ENCODE assay signal across 9 mouse cellular contexts in genomic region chr2:162660941-162661386, GRCm38 (mm10). TPM values are rescaled to one million over a fixed set of nuclear protein-coding genes. Genes with fewer than 3 reads are reported as not detected.
DNase-seq lines count a peak whose midpoint lies in the region; ATAC-seq lines count a peak whose summit lies in the region.
"Had no signal": no experiment of that assay in that cellular context is flagged by ENCODE, and none has a peak within 500 bp of the region (broad histone marks: within the 10 kb centered on the region; RNA-seq: fewer than 3 reads in every experiment).

Ptprt (minus strand) TSS chr2:162661147.

- peak; percentile 36 for ATAC-seq in lung, embryonic 16.5 days (ENCODE audit: low read depth)
- peak; percentile 59; the same call in 1 of the 2 replicates for ATAC-seq in hindbrain, embryonic 15.5 days (ENCODE audit: low FRiP score, low read depth)
- ATAC-seq in liver, embryonic 11.5 days (replicated peaks; ENCODE audit: low FRiP score), result peak; percentile 52; the same call in 1 of the 2 replicates

- peak within 1 kb of the TSS; percentile 26; the same call in 1 of the 2 replicates for H3K27ac ChIP-seq in lung, embryonic 16.5 days (ENCODE audit: low read length)
- H3K27ac ChIP-seq in hindbrain, embryonic 15.5 days (replicated peaks), result peak within 1 kb of the TSS; percentile 66
- no peak within 1 kb of the TSS for H3K27ac ChIP-seq in liver, embryonic 11.5 days (ENCODE audit: low read depth, low read length)

- H3K27me3 ChIP-seq in lung, embryonic 16.5 days (ENCODE audit: control insufficient read depth, insufficient read depth, low read depth, low read length), result peaks cover 44% of the 10 kb centered on the region
- 0 out of 2 replicates have a peak, but pooled peaks cover 3% of the 10 kb centered on the region for H3K27me3 ChIP-seq in hindbrain, embryonic 15.5 days
- H3K27me3 ChIP-seq in liver, embryonic 11.5 days (replicated peaks; ENCODE audit: control insufficient read depth, insufficient read depth, low read length), result peaks cover 52% of the 10 kb centered on the region

- H3K4me2 ChIP-seq in lung, embryonic 16.5 days (ENCODE audit: low read depth, low read length), result peak within 1 kb of the TSS; percentile 88
- H3K4me2 ChIP-seq in hindbrain, embryonic 15.5 days, result peak within 1 kb of the TSS; percentile 87
- peak within 1 kb of the TSS; percentile 73 for H3K4me2 ChIP-seq in liver, embryonic 11.5 days

- peak within 1 kb of the TSS; percentile 45 for H3K4me3 ChIP-seq in lung, embryonic 16.5 days (ENCODE audit: low read length)
- H3K4me3 ChIP-seq in hindbrain, embryonic 15.5 days, result peak within 1 kb of the TSS; percentile 72
- peak within 1 kb of the TSS; percentile 50 for H3K4me3 ChIP-seq in liver, embryonic 11.5 days (ENCODE audit: low read depth, low read length)
- H3K4me3 ChIP-seq: myocyte had no signal

- peak within 1 kb of the TSS; percentile 57 for H3K9ac ChIP-seq in lung, embryonic 16.5 days (ENCODE audit: low read length)
- H3K9ac ChIP-seq in hindbrain, embryonic 15.5 days, result peak within 1 kb of the TSS; percentile 76
- no peak within 1 kb of the TSS for H3K9ac ChIP-seq in liver, embryonic 11.5 days (ENCODE audit: low read depth, low read length)

- no peaks in the 10 kb centered on the region for H3K36me3 ChIP-seq in lung, embryonic 16.5 days (ENCODE audit: control insufficient read depth, insufficient read depth, low read length)
- no peaks in the 10 kb centered on the region for H3K36me3 ChIP-seq in hindbrain, embryonic 15.5 days
- no peaks in the 10 kb centered on the region for H3K36me3 ChIP-seq in liver, embryonic 11.5 days (ENCODE audit: control insufficient read depth, insufficient read depth, low read length)

- 1% methylated on average over 47 of the region's 73 CpGs for WGBS in lung, embryonic 16.5 days
- WGBS in hindbrain, embryonic 15.5 days, result under 1% methylated on average over 44 of the region's 73 CpGs
- WGBS in liver, embryonic 11.5 days, result 2% methylated on average over 54 of the region's 73 CpGs

- H3K9me3 ChIP-seq in lung, embryonic 16.5 days (ENCODE audit: control insufficient read depth, low read length), result no peaks in the 10 kb centered on the region
- H3K9me3 ChIP-seq in hindbrain, embryonic 15.5 days, result no peaks in the 10 kb centered on the region
- no peaks in the 10 kb centered on the region for H3K9me3 ChIP-seq in liver, embryonic 11.5 days (ENCODE audit: control insufficient read depth, low read length)

- H3K4me1 ChIP-seq in lung, embryonic 16.5 days (replicated peaks; ENCODE audit: control insufficient read depth, insufficient read depth, low read length), result peaks cover 9% of the 10 kb centered on the region; the same call in 1 of the 2 replicates
- peaks cover 53% of the 10 kb centered on the region for H3K4me1 ChIP-seq in hindbrain, embryonic 15.5 days (replicated peaks)
- H3K4me1 ChIP-seq in liver, embryonic 11.5 days (replicated peaks; ENCODE audit: control insufficient read depth, insufficient read depth, low read length), result no peaks in the 10 kb centered on the region

- no peak for DNase-seq in lung, postnatal 10 days
- peak; percentile 41 for DNase-seq in embryo, embryonic 9.5 days (ENCODE audit: extremely low spot score)
- DNase-seq in liver, embryonic 11.5 days (ENCODE audit: low spot score), result no peak
- peak; percentile 74 for DNase-seq in right cerebral cortex, postnatal 25 days
- no peak for DNase-seq in kidney, postnatal 14 days
- DNase-seq in spleen, postnatal 14 days (ENCODE audit: low spot score in 2 of 2), result no peak

RNA-seq across cellular contexts. Expression of gene Ptprt, which starts in this region (rescaled TPM):
- polyA plus RNA-seq in lung, embryonic 16.5 days (2015; fragmentation: Nextera tagmentation; extraction: Ambion mirVana), result 0.60 and 0.62 TPM in 2 replicates
- 13.6 and 14.2 TPM in 2 replicates for polyA plus RNA-seq in hindbrain, embryonic 15.5 days (2015; fragmentation: Nextera tagmentation; extraction: Ambion mirVana)
- 0.34 and 0.38 TPM in 2 replicates for polyA plus RNA-seq in liver, embryonic 11.5 days (2014; fragmentation: Nextera tagmentation; extraction: Ambion mirVana)

Comparison
In these comparisons a context has a peak if more than half of its experiments do, and no peak if none do; other contexts are left out.
1. Peak in ATAC-seq, H3K4me3 ChIP-seq, H3K27ac ChIP-seq, H3K9ac ChIP-seq and H3K4me2 ChIP-seq in lung, embryonic 16.5 days; RNA of the gene not detected or under 1 TPM.
2. Peak in ATAC-seq, H3K4me3 ChIP-seq and H3K4me2 ChIP-seq in liver, embryonic 11.5 days; RNA of the gene not detected or under 1 TPM.
3. DNase-seq: peak in embryo, embryonic 9.5 days (single experiment) and right cerebral cortex, postnatal 25 days (single experiment); none in lung, postnatal 10 days (single experiment), liver, embryonic 11.5 days (single experiment), kidney, postnatal 14 days (single experiment) and spleen, postnatal 14 days (0 of 2).
4. Peak in every context shown above with its lines, with median percentiles within 50 percentile points of each other: ATAC-seq, H3K4me2 ChIP-seq and H3K4me3 ChIP-seq.